Mouse (Mus musculus): ENCODE measurements at regions not wholly inside any gene's neighbourhood (a gene's known extent, or its start where the extent isn't known, plus 50 kb on each side); places are given as distances from the start of the nearest gene placed in this dataset.

DNA sequence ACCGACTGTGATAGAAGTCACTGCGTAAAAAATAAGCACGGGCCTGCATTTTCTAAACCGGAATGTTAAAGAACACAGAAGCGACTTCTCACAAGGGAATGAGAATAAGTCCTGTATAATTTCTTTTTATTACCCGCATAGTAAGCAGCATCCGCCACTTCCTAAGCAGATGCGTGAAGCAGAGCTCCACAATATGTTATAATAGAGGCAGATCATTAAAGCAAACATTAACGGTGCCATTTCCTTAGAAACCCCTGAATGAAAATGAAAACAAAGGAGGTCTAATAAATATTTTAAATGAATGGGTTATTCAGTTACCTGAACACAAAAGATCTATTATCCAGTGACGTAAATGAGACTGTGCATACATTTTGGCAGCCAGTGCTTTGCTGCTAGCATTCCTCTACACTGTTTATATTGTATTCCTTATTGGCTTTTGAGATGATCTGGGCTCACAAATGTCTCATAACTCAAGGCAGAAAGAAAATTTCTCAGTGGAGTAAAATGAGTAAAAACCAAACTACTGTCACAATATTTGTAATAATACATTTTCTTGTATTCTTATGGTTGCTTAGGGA, 566.6 kb upstream of the Epha6 start:
- DNase-seq (ENCODE audit: low spot score), result peak; percentile 3

DNA sequence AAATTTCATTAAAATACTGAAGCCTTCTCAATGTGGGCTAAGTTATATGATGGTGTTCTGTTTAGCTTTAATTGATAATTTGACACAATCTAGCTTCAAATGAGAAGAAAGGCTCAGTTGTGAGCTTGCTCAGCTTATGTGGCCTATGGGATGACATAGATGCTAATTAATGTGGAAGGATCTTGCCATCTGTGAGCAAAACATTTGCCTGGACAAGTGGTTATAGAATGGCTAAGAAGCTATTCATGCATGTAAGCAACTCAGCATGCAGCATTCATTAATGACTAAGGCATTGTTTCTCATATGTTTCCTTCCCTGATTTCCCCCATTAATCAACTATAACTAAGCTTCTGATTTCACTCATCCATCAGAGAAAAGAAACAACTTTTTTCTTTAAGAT, 532.8 kb upstream of the Epha6 start:
- peak; percentile 2 for DNase-seq (ENCODE audit: low spot score)

All from embryo, embryonic 10.5 days (tissue).